Mouse (Mus musculus) embryonic stem cell, embryonic (primary cell): ENCODE measurements around the gene 1700069L16Rik.

Experiments used
- CTCF ChIA-PET, 4 experiments: fragments of 300-600 bp in 2 of 4; fragments of 350-600 bp in 2 of 4; sonication (Branson Sonifier 250); formaldehyde crosslinking; loops; one replicate each; lab custom pipeline; 2022; ENCODE audit warnings: inconsistent platforms in 2 of 4; lab: Charles Lee
- POLR2A ChIA-PET, 4 experiments: fragments of 300-600 bp in 2 of 4; fragments of 350-600 bp in 2 of 4; sonication (Branson Sonifier 250); formaldehyde crosslinking; loops; one replicate each; lab custom pipeline; 2022; ENCODE audit warnings: antibody characterized with exemption in 4 of 4, inconsistent platforms in 1 of 4; lab: Charles Lee

Gene 1700069L16Rik

DNA sequence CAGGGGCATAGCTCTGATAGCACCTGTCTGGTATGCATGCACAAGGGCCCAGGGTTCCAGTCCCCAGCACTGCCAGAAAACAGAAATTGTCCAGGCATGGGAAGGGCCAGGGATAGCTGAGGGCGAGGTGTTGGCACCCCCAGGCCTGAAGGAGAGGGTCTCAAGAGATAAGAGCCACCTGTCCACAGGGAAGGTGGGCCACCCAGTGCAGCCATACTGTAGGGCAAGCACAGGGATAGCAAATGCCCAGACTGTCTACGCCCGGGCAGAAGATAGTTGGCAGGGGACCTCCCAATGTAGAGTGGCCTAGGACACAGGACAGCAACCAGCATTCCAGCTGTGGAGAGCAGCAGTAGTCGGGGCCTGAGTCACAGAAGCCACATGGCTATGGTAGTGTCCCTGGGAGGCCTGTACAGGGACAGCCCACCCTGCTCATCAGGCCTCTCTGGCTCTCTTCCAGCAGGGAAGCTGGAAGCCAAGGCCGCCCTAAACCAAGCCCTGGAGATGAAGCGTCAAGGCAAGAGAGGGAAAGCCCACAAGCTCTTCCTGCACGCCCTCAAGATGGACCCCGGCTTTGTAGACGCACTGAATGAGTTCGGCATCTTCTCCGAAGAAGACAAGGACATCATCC is 13.2 kb upstream of the 1700069L16Rik start:
- ChIA-PET POLR2A (interaction anchor here in 2 of 4 experiments (0.7 to 3.4 kb wide), 8 partner anchors 9 to 495 kb away, joined by 3 to 27 read pairs (median 4); partner anchors contain the start of genes Iscu (in 1 of the 2) and Sart3 (in 1 of the 2)), CTCF (interaction anchor here in 3 of 4 experiments (0.6 to 0.9 kb wide), 3 partner anchors 74 to 216 kb away, joined by 3 read pairs; no protein-coding TSS in a partner anchor)

DNA sequence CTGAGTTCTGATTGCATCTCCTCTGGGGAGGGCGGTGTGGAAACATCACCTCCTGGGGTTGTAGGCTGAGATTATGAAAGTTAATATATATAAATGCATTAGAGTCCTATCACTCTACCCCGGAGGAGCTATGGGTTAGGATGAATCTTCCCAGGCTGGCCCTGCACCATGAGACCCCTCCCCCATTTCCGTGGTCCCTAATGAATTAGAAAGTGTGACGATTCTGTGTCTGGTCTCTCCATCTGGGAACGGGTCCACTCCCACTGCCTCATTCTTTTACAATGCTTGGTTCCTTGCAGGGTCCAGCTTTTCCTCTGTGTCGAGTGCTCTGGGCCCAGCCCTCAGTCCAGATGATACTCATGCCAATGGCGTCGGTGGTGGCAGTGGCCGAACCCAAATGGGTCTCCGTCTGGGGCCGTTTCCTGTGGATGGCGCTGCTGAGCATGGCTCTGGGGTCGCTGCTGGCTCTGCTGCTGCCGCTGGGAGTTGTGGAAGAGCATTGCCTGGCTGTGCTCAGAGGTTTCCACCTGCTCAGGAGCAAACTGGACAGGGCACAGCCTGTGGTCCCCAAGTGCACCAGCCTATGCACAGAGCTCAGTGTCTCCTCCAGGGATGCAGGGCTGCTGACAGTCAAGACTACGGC is 12.1 kb upstream of the 1700069L16Rik start:
- CTCF ChIA-PET = interaction anchor here in 3 of 4 experiments (0.5 to 2.9 kb wide), 11 partner anchors 11 to 361 kb away, joined by 3 to 18 read pairs (median 6); partner anchors contain the start of gene 1700069L16Rik (in 1 of the 3)
- POLR2A ChIA-PET = interaction anchor here in 3 of 4 experiments (0.6 to 3.4 kb wide), 19 partner anchors 10 to 404 kb away, joined by 3 to 27 read pairs (median 4); partner anchors contain the start of genes Iscu (in 1 of the 3) and Sart3 (in 1 of the 3)

DNA sequence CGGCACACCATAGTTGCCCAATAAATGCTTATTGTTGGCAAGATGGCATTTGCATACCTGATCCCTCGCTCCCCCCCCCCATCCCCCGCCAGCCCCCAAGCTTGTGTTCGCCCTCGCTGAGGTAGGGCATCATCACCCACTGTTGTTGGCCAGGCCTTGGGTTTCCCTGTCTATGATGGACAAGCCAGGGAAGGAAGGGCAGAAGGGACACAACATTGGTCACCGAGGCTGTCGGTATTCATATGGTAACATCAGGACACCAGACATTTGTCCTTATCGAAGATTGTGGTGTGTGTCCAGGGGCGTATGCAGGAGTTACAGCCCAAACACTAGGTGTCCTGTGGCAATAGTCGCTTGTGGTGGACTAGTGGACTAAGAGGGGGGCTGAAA is 11.5 kb upstream of the 1700069L16Rik start:
- ChIA-PET CTCF (interaction anchor here (0.5 to 2.9 kb wide), 25 partner anchors 11 to 1460 kb away, joined by 3 to 18 read pairs (median 5); partner anchors contain the start of genes 1700069L16Rik (in 1 of the 4), Coro1c (in 1 of the 4), Sgsm1 (in 1 of the 4) and Tpst2 (in 1 of the 4)), POLR2A (interaction anchor here in 3 of 4 experiments (0.6 to 3.4 kb wide), 41 partner anchors 11 to 832 kb away, joined by 3 to 27 read pairs (median 3); partner anchors contain the start of genes Iscu (in 2 of the 3), 1700069L16Rik (in 1 of the 3), Fam222a (in 1 of the 3) and Sgsm1 (in 1 of the 3))

DNA sequence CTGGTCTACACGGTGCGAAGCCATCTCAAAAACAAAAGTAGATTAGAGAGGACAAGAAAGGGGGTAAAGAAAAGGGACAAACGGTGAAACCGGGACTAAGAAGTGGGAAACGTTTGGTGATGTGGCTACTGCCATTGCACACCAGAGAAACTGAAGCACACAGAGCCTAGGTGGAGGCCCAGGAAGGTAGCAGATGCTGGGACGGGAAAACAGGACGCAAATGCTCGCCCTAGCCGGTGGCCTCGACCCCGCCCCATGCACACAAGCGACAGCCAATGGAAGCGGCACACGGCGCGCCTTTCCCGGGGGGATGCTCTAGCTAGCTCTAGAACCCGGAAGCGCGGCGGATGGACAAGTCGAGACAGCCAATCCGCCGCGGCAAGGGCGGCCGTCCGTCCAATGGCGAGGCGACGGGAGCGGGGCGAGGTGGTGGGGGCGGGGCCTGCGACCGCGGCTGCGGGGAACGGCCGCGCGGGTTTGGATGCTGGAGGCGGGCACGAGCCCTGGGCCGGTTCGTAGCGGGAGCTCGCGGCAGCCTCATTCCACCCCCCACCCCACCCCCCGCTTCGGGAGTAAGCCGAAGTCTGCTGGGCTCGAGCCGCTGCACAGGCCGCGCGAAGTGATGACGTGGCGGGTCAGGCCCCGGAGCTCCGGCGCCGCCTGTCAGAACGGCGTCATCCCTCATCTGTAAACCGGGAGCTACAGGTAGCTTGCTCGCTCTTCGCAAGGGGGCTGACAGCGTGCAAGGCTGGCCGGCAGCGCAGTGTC is 11.0 kb upstream of the 1700069L16Rik start, which contains the start of gene Ficd:
Gene Ficd (plus strand): TSS at position 459 of the 768 bp plus-strand sequence.
- POLR2A ChIA-PET = interaction anchor here (0.6 to 3.4 kb wide), 56 partner anchors 9 to 1073 kb away, joined by 3 to 27 read pairs (median 3); partner anchors contain the start of genes Iscu (in 2 of the 4), 1700069L16Rik (in 1 of the 4), Fam222a (in 1 of the 4) and Sart3 (in 1 of the 4)
- CTCF ChIA-PET = interaction anchor here (0.6 to 2.9 kb wide), 29 partner anchors 11 to 1459 kb away, joined by 3 to 18 read pairs (median 5); partner anchors contain the start of genes 1700069L16Rik (in 2 of the 4), Coro1c (in 1 of the 4), Sgsm1 (in 1 of the 4) and Tpst2 (in 1 of the 4)

DNA sequence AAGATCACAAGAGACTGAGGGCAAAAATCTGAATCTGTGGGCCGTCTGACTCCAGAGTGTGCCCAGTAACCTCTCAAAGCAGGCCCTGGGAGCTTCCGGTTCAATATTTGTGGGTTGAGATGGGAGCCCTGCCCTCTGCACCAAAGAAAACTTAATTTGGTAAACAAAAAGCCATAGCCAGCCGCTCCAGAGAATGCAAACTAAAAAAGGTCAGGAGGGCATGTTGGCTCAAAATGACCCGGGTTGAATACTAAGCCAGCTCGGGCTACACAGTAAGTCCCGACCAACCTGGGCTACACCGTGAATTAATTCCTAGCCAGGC is 10.4 kb upstream of the 1700069L16Rik start:
- CTCF ChIA-PET = interaction anchor here (0.5 to 2.9 kb wide), 18 partner anchors 10 to 1459 kb away, joined by 3 to 18 read pairs (median 6); partner anchors contain the start of genes 1700069L16Rik (in 2 of the 4), Coro1c (in 1 of the 4) and Tpst2 (in 1 of the 4)

DNA sequence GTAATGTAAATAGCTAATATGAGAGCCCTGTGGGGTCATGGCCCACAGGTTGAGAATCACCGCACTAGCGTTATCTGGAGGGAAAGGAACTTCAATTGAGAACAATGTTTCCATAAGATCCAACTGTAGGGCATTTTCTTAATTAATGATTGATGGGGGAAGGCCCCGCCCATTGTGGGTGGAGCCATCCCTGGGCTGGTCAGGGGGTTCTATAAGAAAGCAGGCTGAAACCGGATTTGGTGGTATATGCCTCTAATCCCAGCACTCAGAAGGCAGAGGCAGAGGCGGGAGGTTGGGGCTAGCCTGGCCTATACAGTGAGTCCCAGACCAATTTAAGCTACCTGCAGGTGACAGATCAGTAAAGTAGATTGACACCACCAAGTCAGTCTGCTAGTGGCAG is 9.8 kb upstream of the 1700069L16Rik start:
- CTCF ChIA-PET = interaction anchor here in 3 of 4 experiments (0.5 to 2.9 kb wide), 7 partner anchors 10 to 361 kb away, joined by 3 to 18 read pairs (median 6); partner anchors contain the start of gene 1700069L16Rik (in 2 of the 3)

More for the DNA sequence above, 10.4 kb upstream of the 1700069L16Rik start:
- POLR2A ChIA-PET = interaction anchor here (0.6 to 2.4 kb wide), 39 partner anchors 10 to 1073 kb away, joined by 3 to 16 read pairs (median 3); partner anchors contain the start of genes 1700069L16Rik (in 1 of the 4), Iscu (in 1 of the 4), Sart3 (in 1 of the 4) and Sgsm1 (in 1 of the 4)

DNA sequence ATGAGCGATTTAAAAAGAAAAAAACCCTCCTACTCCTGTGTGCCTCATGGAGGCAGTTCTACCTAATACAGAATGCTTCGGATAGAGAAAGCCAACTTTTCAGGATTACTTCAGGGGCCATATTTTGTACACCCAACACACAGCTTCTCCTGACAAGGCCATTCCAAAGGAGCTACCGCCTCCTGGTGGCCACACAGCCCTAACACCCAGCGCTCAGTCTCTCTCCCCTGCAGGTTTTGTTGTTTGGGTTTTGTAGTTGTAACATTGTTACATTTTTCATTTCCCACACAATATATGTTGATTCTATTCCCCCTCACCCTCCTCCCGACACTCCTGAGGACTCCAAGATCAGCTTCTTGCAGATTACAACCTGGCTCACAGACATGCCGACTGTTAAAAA is 7.6 kb upstream of the 1700069L16Rik start:
- ChIA-PET CTCF (interaction anchor here (0.5 to 2.2 kb wide), 38 partner anchors 30 to 822 kb away, joined by 3 to 11 read pairs (median 4); partner anchors contain the start of gene Wscd2 (in 1 of the 4)), POLR2A (interaction anchor here in 3 of 4 experiments (0.9 to 1.7 kb wide), 7 partner anchors 9 to 357 kb away, joined by 3 to 7 read pairs (median 4); no protein-coding TSS in a partner anchor)

More for the DNA sequence above, 9.8 kb upstream of the 1700069L16Rik start:
- POLR2A ChIA-PET = interaction anchor here in 3 of 4 experiments (0.6 to 2.4 kb wide), 16 partner anchors 13 to 619 kb away, joined by 3 to 16 read pairs (median 3); partner anchors contain the start of gene Sart3 (in 1 of the 3)

DNA sequence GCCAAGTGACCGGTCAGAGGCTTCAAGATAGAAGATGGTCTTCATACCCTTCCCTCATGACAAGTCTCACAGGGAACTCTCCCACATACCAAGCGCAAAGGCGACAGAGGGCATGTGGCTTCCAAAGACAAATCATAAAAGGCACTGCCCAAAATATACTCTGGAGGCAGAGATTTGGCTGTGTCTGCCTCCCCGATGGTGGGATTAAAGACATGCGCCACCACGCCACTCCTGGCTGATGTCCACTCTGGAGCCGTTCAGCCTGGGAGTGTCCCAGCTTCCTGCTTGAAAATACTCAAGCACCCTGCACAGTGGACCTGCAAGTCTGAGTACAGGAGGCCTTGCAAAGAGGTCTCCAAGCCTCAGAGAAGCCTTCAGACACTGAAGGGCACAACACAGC is 6.6 kb upstream of the 1700069L16Rik start:
- ChIA-PET POLR2A (interaction anchor here in 3 of 4 experiments (0.6 to 1.7 kb wide), 9 partner anchors 80 to 442 kb away, joined by 3 to 7 read pairs (median 3); no protein-coding TSS in a partner anchor), CTCF (interaction anchor here (0.5 to 2.2 kb wide), 15 partner anchors 16 to 556 kb away, joined by 3 to 8 read pairs (median 4); no protein-coding TSS in a partner anchor)

DNA sequence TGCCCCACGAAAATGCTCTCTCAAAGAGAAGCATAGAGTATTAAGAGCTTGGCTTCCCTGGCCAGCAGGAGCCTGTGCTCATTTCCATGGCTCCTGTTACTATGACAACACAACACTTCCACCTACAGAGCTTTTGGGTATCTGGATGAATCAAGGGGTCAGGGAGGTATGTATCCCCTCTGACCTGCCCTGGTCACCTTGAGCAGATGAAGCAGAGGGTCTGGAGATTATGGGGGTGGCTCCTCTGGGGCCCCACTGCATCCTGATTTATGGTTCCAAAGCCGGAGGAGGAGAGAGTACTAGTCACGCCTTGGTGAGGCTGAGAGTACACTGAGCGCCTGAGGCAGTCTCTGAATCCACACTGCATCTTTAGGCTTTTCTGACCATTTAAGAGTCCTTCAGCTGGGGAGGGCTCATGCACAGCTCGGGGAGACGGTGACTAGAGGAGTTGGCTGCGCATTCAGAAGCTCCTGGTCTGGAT is 6.1 kb upstream of the 1700069L16Rik start:
- CTCF ChIA-PET = interaction anchor here (0.5 to 2.2 kb wide), 15 partner anchors 15 to 892 kb away, joined by 3 to 8 read pairs (median 4); no protein-coding TSS in a partner anchor

DNA sequence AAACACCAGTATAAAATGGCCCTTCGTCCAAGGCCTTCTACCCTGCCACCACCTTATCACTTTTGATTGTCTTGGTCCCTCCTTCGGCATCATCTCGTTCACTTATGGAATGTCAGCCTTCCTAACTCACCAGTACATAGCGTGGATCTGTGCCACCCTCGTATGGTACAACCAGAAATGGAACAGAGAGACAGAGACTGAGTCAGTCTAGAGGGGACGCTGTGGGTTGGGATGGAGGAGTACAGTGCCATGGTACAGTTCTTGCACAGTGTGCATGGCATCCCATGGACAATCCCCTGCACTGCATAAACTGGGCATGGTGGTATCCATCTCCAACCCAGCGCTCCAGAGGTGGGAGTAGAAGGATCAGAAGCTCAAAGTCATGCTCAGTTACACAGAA is 4.1 kb upstream of the 1700069L16Rik start:
- ChIA-PET CTCF (interaction anchor here in 1 of 4 experiments (1.0 to 2.1 kb wide), 3 partner anchors 353 to 502 kb away, joined by 3 to 6 read pairs (median 3); partner anchors contain the start of gene Tmem211), POLR2A (interaction anchor here in 1 of 4 experiments (0.5 to 1.0 kb wide), 2 partner anchors 44 to 143 kb away, joined by 4 read pairs; partner anchors contain the start of genes Iscu and Sart3)

More for the DNA sequence above, 6.1 kb upstream of the 1700069L16Rik start:
- POLR2A ChIA-PET = interaction anchor here in 3 of 4 experiments (0.6 to 1.7 kb wide), 11 partner anchors 81 to 456 kb away, joined by 3 to 7 read pairs (median 3); no protein-coding TSS in a partner anchor

DNA sequence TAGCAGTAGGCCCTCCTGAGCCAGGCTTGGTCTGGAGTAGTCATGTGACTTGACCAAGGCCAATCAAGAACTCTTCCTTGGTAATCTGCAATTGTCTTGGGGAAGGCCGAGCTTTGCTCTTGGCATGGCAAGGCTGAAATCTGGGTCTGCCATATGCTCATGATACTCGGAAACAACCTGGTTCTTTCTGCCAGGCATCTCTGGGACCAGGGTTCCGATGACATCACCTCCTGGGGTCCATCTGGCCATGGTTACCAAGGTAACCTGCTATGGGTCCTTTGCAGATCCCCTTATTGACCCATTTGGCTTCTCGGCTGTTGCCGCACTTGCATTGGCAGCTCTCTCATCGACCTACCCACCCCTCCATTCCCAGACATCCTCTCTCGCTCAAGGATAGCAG is 3.4 kb upstream of the 1700069L16Rik start:
- ChIA-PET POLR2A (interaction anchor here in 2 of 4 experiments (0.5 to 1.8 kb wide), 10 partner anchors 11 to 359 kb away, joined by 3 to 12 read pairs (median 4); partner anchors contain the start of genes Iscu (in 1 of the 2) and Sart3 (in 1 of the 2)), CTCF (interaction anchor here in 3 of 4 experiments (0.6 to 2.1 kb wide), 6 partner anchors 17 to 501 kb away, joined by 3 to 6 read pairs (median 3); partner anchors contain the start of gene Tmem211 (in 1 of the 3))

DNA sequence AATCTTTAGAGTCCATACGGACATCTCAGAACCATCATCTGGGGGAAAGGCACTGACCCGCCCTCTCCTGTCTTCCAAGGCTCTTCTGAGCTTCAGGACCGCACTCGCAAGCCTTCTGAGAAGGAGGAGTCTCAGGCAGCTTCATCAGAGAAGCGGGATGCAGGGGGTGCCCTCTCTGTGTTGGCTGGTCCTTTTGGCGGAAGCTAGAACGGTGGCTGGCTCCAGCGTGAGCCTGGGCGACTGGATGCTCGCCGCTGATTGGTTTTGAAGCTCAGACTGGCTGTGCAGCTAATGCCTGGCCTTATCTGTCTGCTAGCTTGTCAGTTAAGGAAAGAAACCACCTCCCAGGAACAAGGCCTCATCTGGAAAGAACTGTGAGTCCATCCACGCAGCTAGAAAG is 2.7 kb upstream of the 1700069L16Rik start:
- POLR2A ChIA-PET = interaction anchor here in 3 of 4 experiments (0.6 to 1.8 kb wide), 11 partner anchors 11 to 394 kb away, joined by 3 to 12 read pairs (median 4); no protein-coding TSS in a partner anchor
- CTCF ChIA-PET = interaction anchor here in 3 of 4 experiments (0.6 to 2.1 kb wide), 5 partner anchors 18 to 354 kb away, joined by 3 to 6 read pairs (median 3); no protein-coding TSS in a partner anchor

DNA sequence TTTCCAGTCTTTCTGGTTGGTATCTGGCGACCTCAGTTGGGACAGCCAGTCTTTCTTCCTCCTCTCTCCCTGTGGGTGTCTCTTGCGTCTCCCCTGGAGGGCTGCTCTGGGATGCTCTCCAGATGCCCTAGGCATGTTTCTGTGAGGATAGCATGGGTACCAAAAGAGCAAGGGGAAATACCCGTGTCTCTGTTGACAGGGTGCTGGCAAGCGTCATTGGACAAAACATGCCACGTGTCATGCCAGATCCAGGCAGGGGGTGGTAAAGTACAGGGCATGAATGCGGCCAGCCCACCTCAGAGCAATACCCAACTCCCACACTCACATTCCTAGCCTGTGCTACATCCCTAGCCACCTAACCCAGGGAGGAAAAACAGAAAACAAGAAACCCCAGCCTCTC is 2.0 kb upstream of the 1700069L16Rik start:
- CTCF ChIA-PET = interaction anchor here in 1 of 4 experiments (1.3 kb wide), 1 partner anchor 351 kb away, joined by 3 read pairs; no protein-coding TSS in a partner anchor
- POLR2A ChIA-PET = interaction anchor here in 2 of 4 experiments (1.7 to 1.8 kb wide), 3 partner anchors 84 to 220 kb away, joined by 3 to 12 read pairs (median 4); no protein-coding TSS in a partner anchor

DNA sequence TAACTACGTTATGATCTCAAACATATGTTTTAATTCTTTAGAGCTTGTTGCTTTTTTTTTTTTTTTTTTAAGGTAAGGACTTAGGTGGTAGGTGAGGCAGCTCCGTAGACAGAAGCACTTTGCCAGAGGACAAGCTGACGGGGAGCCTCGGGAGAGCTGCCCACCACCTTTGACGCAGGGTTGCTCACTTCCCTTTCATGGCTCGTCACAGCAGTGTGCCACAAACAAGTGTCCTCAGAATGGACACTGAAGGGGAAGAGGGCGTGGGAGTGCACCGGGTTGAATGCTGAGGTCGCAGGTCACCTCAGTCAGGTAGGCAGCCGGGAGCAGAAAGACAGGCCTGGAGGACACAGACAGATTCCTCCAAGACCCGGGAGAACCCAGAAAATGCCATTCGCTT is 845 bp upstream of the 1700069L16Rik start:
- ChIA-PET CTCF (interaction anchor here in 3 of 4 experiments (0.6 to 3.2 kb wide), 11 partner anchors 73 to 366 kb away, joined by 3 to 56 read pairs (median 7); no protein-coding TSS in a partner anchor), POLR2A (interaction anchor here in 3 of 4 experiments (0.6 to 4.1 kb wide), 7 partner anchors 139 to 390 kb away, joined by 3 to 53 read pairs (median 7); no protein-coding TSS in a partner anchor)
